Mouse (Mus musculus) kidney, adult 11 months (tissue): ENCODE results near the gene Scgb1b19.
"Not testable (repeated sequence)": the region's sequence is repeated elsewhere in the genome, so short reads cannot be mapped to it uniquely, and the experiment has no call there.

ENCODE experiments used
- DNase-seq: peaks from one replicate; pipeline ENCODE4 v3.0.0; 2022

Gene Scgb1b19

DNA sequence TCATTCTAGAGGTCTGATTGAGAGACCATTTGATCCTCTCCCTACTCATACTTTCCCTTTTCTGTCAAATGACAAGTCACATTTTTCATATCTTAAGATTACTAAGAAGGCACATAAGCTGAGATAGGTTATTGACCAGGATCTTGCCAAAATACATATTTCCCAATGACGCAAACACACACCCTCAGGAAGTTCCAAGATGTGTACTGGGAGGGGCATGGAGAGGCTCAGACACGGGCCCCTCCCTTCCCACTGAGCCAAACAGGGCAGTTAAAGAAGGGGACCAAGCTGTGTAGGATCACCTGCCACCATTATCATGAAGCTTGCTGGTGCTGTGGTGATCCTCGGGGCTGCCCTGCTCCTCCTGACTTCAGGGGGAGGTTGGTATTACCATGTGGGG is at the start of gene Scgb1b19:
Scgb1b19 (plus strand) TSS at position 301 of the 400 bp plus-strand sequence.
- not testable (repeated sequence) for DNase-seq

DNA sequence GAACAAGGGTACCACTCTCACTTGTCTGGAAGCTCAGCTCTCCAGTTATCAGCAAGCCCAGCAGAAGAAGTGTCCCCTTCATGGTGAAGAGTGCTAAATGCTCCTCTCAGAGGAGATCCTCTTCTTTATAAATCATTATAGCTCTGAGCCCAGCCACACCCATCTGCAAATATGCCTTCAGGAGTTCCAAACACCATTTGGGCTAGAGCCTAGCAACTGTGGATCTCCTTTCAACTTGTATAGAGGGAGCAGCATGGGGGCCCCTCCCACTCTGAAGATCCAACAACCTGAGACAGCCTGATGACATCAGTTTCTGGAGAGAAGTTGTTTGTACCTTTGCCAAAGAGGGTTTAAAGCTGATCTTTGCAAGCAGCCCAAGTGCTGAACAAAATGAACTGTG is 6.9 kb upstream of the Scgb1b19 start, which contains the start of gene Scgb2b19:
Scgb2b19 (minus strand) TSS at position 101 of the 400 bp plus-strand sequence.
- DNase-seq = not testable (repeated sequence)
